Mouse (Mus musculus) natural killer cell, adult 2 months (primary cell): ENCODE measurements at regions not wholly inside any gene's neighbourhood (a gene's known extent, or its start where the extent isn't known, plus 50 kb on each side); places are given as distances from the start of the nearest gene placed in this dataset.

Source experiments
- DNase-seq, 2 experiments: peaks; one replicate each; pipeline ENCODE4 v3.0.0; 2022; ENCODE audit warnings: low spot score in 2 of 2

- DNase-seq = peak; percentile 3 to 18
Measured at GRCm38 (mm10) chr12:20614766-20615165, 375.5 kb upstream of the Asap2 start.
